Mouse (Mus musculus) heart, adult 2 months (tissue): ENCODE data around the gene Dtnbp1. TPM values are rescaled to one million over a fixed set of nuclear protein-coding genes. Genes with fewer than 3 reads are reported as not detected.

Experiments used
- DNase-seq, 2 experiments: peaks; one replicate each; pipeline ENCODE4 v3.0.0; 2021
- H3K27ac ChIP-seq: fragments of 200-600 bp; 2 replicates; pipeline ENCODE4 v1.8.1; 2022
- H3K27me3 ChIP-seq: fragments of 200-500 bp; 2 replicates; pipeline ENCODE4 v1.6.1; 2012; ENCODE audit warnings: mild to moderate bottlenecking, low read length, inconsistent platforms, mixed read lengths; ENCODE audit not compliant: control insufficient read depth, insufficient read depth
- H3K36me3 ChIP-seq: fragments of 200-500 bp; 2 replicates; pipeline ENCODE4 v1.6.1; 2012; ENCODE audit warnings: low read length, inconsistent platforms; ENCODE audit not compliant: control insufficient read depth, insufficient read depth
- H3K4me1 ChIP-seq: fragments of 200-500 bp; 2 replicates; pipeline ENCODE4 v1.6.1; 2011; ENCODE audit warnings: low read length; ENCODE audit not compliant: control insufficient read depth, insufficient read depth
- H3K4me3 ChIP-seq: fragments of 200-600 bp; 2 replicates; pipeline ENCODE4 v1.8.1; 2022
- H3K79me2 ChIP-seq: fragments of 200-500 bp; replicated peaks from 2 replicates; pipeline ENCODE4 v1.6.1; 2012; ENCODE audit warnings: mild to moderate bottlenecking, inconsistent platforms, low read length, moderate library complexity, mixed read lengths; ENCODE audit not compliant: control insufficient read depth, insufficient read depth
- H3K9ac ChIP-seq: fragments of 200-500 bp; 2 replicates; pipeline ENCODE4 v1.6.1; 2012; ENCODE audit warnings: low read depth, mild to moderate bottlenecking, control low read depth, inconsistent platforms, low read length, mixed read lengths
- CTCF ChIP-seq: fragments of 200-600 bp; IDR thresholded peaks from 2 replicates; pipeline ENCODE4 v1.8.1; 2022; ENCODE audit warnings: antibody characterized with exemption, mild to moderate bottlenecking, moderate library complexity
- EP300 ChIP-seq: fragments of 200-500 bp; IDR thresholded peaks from 2 replicates; pipeline ENCODE4 v1.6.1; 2011; ENCODE audit warnings: low read depth, low read length, control low read depth; ENCODE audit not compliant: insufficient read depth
- POLR2A ChIP-seq: fragments of 200-500 bp; IDR thresholded peaks from 2 replicates; pipeline ENCODE4 v1.6.1; 2011; ENCODE audit warnings: mild to moderate bottlenecking, low read depth, low read length, control low read depth; ENCODE audit not compliant: insufficient read depth
- WGBS: fragments of 180-500 bp; shearing (Covaris S2); methylation state at CpG from one replicate; pipeline ENCODE4 v1.1.7; 2018; 5-methylcytosine and 5-hydroxymethylcytosine counted together
- intact Hi-C: fragments of 180-260 bp; cut with DNase I; formaldehyde crosslinking; loops from one replicate; pipeline ENCODE4 v1.15.1; 2025
- polyA plus RNA-seq: library from polyadenylated mRNA; depleted of rRNA; stranded (reverse); fragments of >200 nt; gene quantifications from 2 replicates; pipeline ENCODE4 v1.2.3, GENCODE M21; 2012
- total RNA-seq, 2 experiments: library from RNA; stranded (reverse); gene quantifications; 2 replicates each; pipeline ENCODE4 v1.2.3; 2021

Dtnbp1 gene
- total and polyA plus RNA-seq, 3 experiments: 107 to 139 (median 122) TPM

DNA sequence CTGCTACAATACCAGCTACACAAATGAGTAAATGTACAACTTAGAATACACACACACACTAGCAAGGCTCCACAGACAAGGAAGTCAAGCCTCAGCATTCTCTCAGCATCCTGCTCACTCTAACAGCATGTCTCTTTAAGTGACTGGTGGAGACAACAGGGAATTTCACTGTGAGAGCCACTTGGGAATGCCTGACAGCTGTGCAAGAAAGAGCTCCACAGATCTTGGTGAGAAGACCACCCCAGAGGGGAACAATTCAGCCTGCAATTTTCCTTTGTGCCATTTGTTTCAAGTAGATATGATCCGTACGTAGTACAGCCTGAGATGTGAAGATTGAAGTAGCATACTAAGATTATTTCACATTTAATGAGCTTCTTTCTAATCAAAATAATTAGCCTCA is 24.9 kb downstream of the Dtnbp1 start:
- intact Hi-C loops: loop anchor here (5.0 to 10.0 kb wide), 2 partner anchors 1112 to 1180 kb away; no protein-coding TSS in a partner anchor
- H3K4me3 ChIP-seq: no peak overlapping the region
- H3K27ac ChIP-seq: no peak overlapping the region
- no peak overlapping the region for H3K9ac ChIP-seq
- TF ChIP-seq CTCF (no peak), POLR2A (no peak), EP300 (no peak)
- H3K36me3 ChIP-seq: no peaks in the 10 kb centered on the region; the same call in 1 of the 2 replicates
- peaks cover 2% of the 10 kb centered on the region for H3K4me1 ChIP-seq
- H3K79me2 ChIP-seq: no peaks in the 10 kb centered on the region
- H3K27me3 ChIP-seq: no peaks in the 10 kb centered on the region
- WGBS: 80% methylated on average over 2 of the region's 2 CpGs
- no peak for DNase-seq

GRCm38 (mm10) chr13:44960542-44961291 is 41.2 kb downstream of the Dtnbp1 start:
- Histone ChIP-seq H3K27ac (no peak overlapping the region), H3K4me3 (no peak overlapping the region), H3K36me3 (no peaks in the 10 kb centered on the region), H3K4me1 (no peaks in the 10 kb centered on the region), H3K9ac (no peak overlapping the region), H3K79me2 (no peaks in the 10 kb centered on the region), H3K27me3 (no peaks in the 10 kb centered on the region)
- TF ChIP-seq POLR2A: no peak
- TF ChIP-seq EP300: no peak
- TF ChIP-seq CTCF: no peak
- no peak for DNase-seq
- intact Hi-C loops: no loop called here
- 87% methylated on average over 5 of the region's 5 CpGs for WGBS

GRCm38 (mm10) chr13:44957049-44957448 is 44.9 kb downstream of the Dtnbp1 start:
- peaks cover 3% of the 10 kb centered on the region for H3K4me1 ChIP-seq
- no peak for TF ChIP-seq CTCF
- TF ChIP-seq EP300: no peak
- no peak for TF ChIP-seq POLR2A
- no peaks in the 10 kb centered on the region for H3K79me2 ChIP-seq
- no peak overlapping the region for H3K9ac ChIP-seq
- no peaks in the 10 kb centered on the region for H3K36me3 ChIP-seq
- intact Hi-C loops: loop anchor here (10.0 kb wide), 1 partner anchor 222 kb away; no protein-coding TSS in a partner anchor
- no peak overlapping the region for H3K4me3 ChIP-seq
- H3K27ac ChIP-seq: no peak overlapping the region
- no peaks in the 10 kb centered on the region for H3K27me3 ChIP-seq
- DNase-seq: no peak
- WGBS: 93% methylated on average over 8 of the region's 8 CpGs

- DNase-seq: no peak
- no peak overlapping the region for H3K27ac ChIP-seq
- H3K9ac ChIP-seq: no peak overlapping the region
- H3K4me3 ChIP-seq: no peak overlapping the region
- 92% methylated on average over 6 of the region's 6 CpGs for WGBS
- H3K27me3 ChIP-seq: no peaks in the 10 kb centered on the region
- H3K4me1 ChIP-seq: peaks cover 3% of the 10 kb centered on the region
- no peaks in the 10 kb centered on the region for H3K36me3 ChIP-seq
- TF ChIP-seq POLR2A: no peak
- TF ChIP-seq EP300: no peak
- TF ChIP-seq CTCF: no peak
- intact Hi-C loops: loop anchor here (10.0 kb wide), 1 partner anchor 221 kb away; no protein-coding TSS in a partner anchor
- H3K79me2 ChIP-seq: no peaks in the 10 kb centered on the region
Measured at GRCm38 (mm10) chr13:44955781-44956180, 46.2 kb downstream of the Dtnbp1 start.

- Histone ChIP-seq H3K79me2 (no peaks in the 10 kb centered on the region), H3K27ac (no peak overlapping the region), H3K27me3 (no peaks in the 10 kb centered on the region), H3K4me1 (peaks cover 3% of the 10 kb centered on the region), H3K4me3 (no peak overlapping the region), H3K36me3 (no peaks in the 10 kb centered on the region), H3K9ac (no peak overlapping the region)
- WGBS: 82% methylated on average over 1 of the region's 1 CpGs
- intact Hi-C loops: loop anchor here (10.0 kb wide), 1 partner anchor 219 kb away; no protein-coding TSS in a partner anchor
- DNase-seq: no peak
- TF ChIP-seq POLR2A: no peak
- no peak for TF ChIP-seq EP300
- no peak for TF ChIP-seq CTCF
Measured at GRCm38 (mm10) chr13:44954232-44954568, 47.7 kb downstream of the Dtnbp1 start.

- no peaks in the 10 kb centered on the region for H3K27me3 ChIP-seq
- H3K79me2 ChIP-seq: no peaks in the 10 kb centered on the region
- no peak for DNase-seq
- no peak overlapping the region for H3K9ac ChIP-seq
- TF ChIP-seq EP300 (no peak), CTCF (no peak), POLR2A (no peak)
- intact Hi-C loops: loop anchor here (10.0 kb wide), 1 partner anchor 219 kb away; no protein-coding TSS in a partner anchor
- H3K27ac ChIP-seq: no peak overlapping the region
- 88% methylated on average over 8 of the region's 8 CpGs for WGBS
- no peak overlapping the region for H3K4me3 ChIP-seq
- no peaks in the 10 kb centered on the region for H3K36me3 ChIP-seq
- peaks cover 3% of the 10 kb centered on the region for H3K4me1 ChIP-seq
Measured at GRCm38 (mm10) chr13:44953546-44954231, 48.3 kb downstream of the Dtnbp1 start.
